Mouse (Mus musculus) neural tube, embryonic 15.5 days (tissue): ENCODE results near the gene Zfp991. TPM values are rescaled to one million over a fixed set of nuclear protein-coding genes. Genes with fewer than 3 reads are reported as not detected.
"Not testable (repeated sequence)": the region's sequence is repeated elsewhere in the genome, so short reads cannot be mapped to it uniquely, and the experiment has no call there.

Experiments
- ATAC-seq: fragments of 200-750 bp; cut with Nextera tagmentation; 2 replicates; pipeline ENCODE4 v1.8.0; 2017; ENCODE audit warnings: mild to moderate bottlenecking, moderate TSS enrichment, moderate library complexity; ENCODE audit not compliant: low FRiP score
- H3K27ac ChIP-seq: fragments of 300-500 bp; sonication (generic); replicated peaks from 2 replicates; pipeline ENCODE4 v1.5.1; 2015; ENCODE audit warnings: mild to moderate bottlenecking, inconsistent platforms
- H3K27me3 ChIP-seq: fragments of 300-500 bp; sonication (generic); replicated peaks from 2 replicates; pipeline ENCODE4 v1.6.1; 2015; ENCODE audit warnings: inconsistent platforms
- H3K36me3 ChIP-seq: fragments of 300-500 bp; sonication (generic); 2 replicates; pipeline ENCODE4 v1.6.1; 2015; ENCODE audit warnings: inconsistent platforms
- H3K4me1 ChIP-seq: fragments of 300-500 bp; sonication (generic); 2 replicates; pipeline ENCODE4 v1.6.1; 2015; ENCODE audit warnings: inconsistent platforms
- H3K4me2 ChIP-seq: fragments of 300-500 bp; sonication (generic); 2 replicates; pipeline ENCODE4 v1.6.1; 2015; ENCODE audit warnings: inconsistent platforms, mild to moderate bottlenecking, moderate library complexity
- H3K4me3 ChIP-seq: fragments of 300-500 bp; sonication (generic); replicated peaks from 2 replicates; pipeline ENCODE4 v1.5.1; 2015; ENCODE audit warnings: mild to moderate bottlenecking, inconsistent platforms
- H3K9ac ChIP-seq: fragments of 300-500 bp; sonication (generic); replicated peaks from 2 replicates; pipeline ENCODE4 v1.6.1; 2015; ENCODE audit warnings: mild to moderate bottlenecking, inconsistent platforms
- H3K9me3 ChIP-seq: fragments of 300-500 bp; sonication (generic); replicated peaks from 2 replicates; pipeline ENCODE4 v1.6.1; 2016; ENCODE audit warnings: inconsistent platforms
- WGBS: fragments of 180-500 bp; shearing (Covaris S2); methylation state at CpG from one replicate; pipeline ENCODE4 v1.1.7; 2015; ENCODE audit warnings: mixed read lengths; 5-methylcytosine and 5-hydroxymethylcytosine counted together
- polyA plus RNA-seq: library from polyadenylated mRNA; unstranded; fragments of >200 nt; fragmentation: Nextera tagmentation; extraction: Ambion mirVana; gene quantifications from 2 replicates; pipeline ENCODE4 v1.2.1, GENCODE M21; 2015

Gene Zfp991
- polyA plus RNA-seq, 1 experiment from 2014 or later: 4.4 TPM

DNA sequence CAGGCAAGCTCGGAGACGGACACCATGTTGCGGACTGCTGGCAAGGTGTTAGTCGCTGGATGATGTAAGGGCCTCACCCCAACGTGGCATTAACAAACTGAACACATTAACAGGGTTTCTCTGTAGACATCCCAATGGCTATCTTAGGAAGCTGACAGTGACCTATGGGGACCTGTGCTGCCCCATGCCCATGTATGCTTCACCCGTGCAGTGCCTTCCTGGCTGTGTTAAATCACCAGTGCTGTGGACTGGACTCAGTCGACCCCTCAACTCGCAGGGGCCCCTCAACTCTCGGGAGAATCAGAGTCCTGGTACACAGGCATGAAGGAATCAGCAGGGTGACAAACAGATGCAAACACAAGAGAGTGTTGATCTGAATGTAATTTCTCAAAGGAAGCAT is 63.3 kb downstream of the Zfp991 start:
- not testable (repeated sequence) for H3K9ac ChIP-seq, H3K4me3 ChIP-seq, H3K4me1 ChIP-seq, H3K27me3 ChIP-seq, ATAC-seq, H3K9me3 ChIP-seq, H3K27ac ChIP-seq, H3K4me2 ChIP-seq, H3K36me3 ChIP-seq
- 79% methylated on average over 6 of the region's 9 CpGs for WGBS

- not testable (repeated sequence) for H3K27me3 ChIP-seq, H3K9ac ChIP-seq, H3K27ac ChIP-seq, H3K4me2 ChIP-seq, ATAC-seq, H3K9me3 ChIP-seq, H3K4me3 ChIP-seq, H3K4me1 ChIP-seq, H3K36me3 ChIP-seq
- WGBS: 84% methylated on average over 2 of the region's 2 CpGs
These were observed 65.4 kb downstream of the Zfp991 start for GRCm38 (mm10) chr4:147197210-147197609.

- H3K27me3 ChIP-seq, H3K4me2 ChIP-seq, H3K9ac ChIP-seq, H3K4me1 ChIP-seq, H3K4me3 ChIP-seq, H3K27ac ChIP-seq, H3K36me3 ChIP-seq, H3K9me3 ChIP-seq: not testable (repeated sequence)
- WGBS: 77% methylated on average over 6 of the region's 6 CpGs
- ATAC-seq: peak; percentile 59; the same call in 1 of the 2 replicates
These were observed 67.4 kb downstream of the Zfp991 start for GRCm38 (mm10) chr4:147199055-147199750.

- 86% methylated on average over 12 of the region's 16 CpGs for WGBS
- H3K4me1 ChIP-seq, ATAC-seq, H3K9me3 ChIP-seq, H3K4me2 ChIP-seq, H3K27me3 ChIP-seq, H3K4me3 ChIP-seq, H3K36me3 ChIP-seq, H3K9ac ChIP-seq, H3K27ac ChIP-seq: not testable (repeated sequence)
These were observed 70.3 kb downstream of the Zfp991 start for GRCm38 (mm10) chr4:147201920-147202660.

- not testable (repeated sequence) for H3K9me3 ChIP-seq, H3K36me3 ChIP-seq, H3K27me3 ChIP-seq, ATAC-seq, H3K4me3 ChIP-seq, H3K9ac ChIP-seq, H3K4me2 ChIP-seq, H3K27ac ChIP-seq, H3K4me1 ChIP-seq
- 90% methylated on average over 3 of the region's 7 CpGs for WGBS
These were observed 80.5 kb downstream of the Zfp991 start for GRCm38 (mm10) chr4:147212182-147212928.

GRCm38 (mm10) chr4:147214233-147214632 is 82.4 kb downstream of the Zfp991 start:
- not testable (repeated sequence) for H3K4me1 ChIP-seq, H3K36me3 ChIP-seq, H3K27ac ChIP-seq, ATAC-seq, H3K9me3 ChIP-seq, H3K9ac ChIP-seq, H3K4me3 ChIP-seq, H3K27me3 ChIP-seq, H3K4me2 ChIP-seq
- WGBS: no CpG with 5 or more reads among the region's 1 CpGs

DNA sequence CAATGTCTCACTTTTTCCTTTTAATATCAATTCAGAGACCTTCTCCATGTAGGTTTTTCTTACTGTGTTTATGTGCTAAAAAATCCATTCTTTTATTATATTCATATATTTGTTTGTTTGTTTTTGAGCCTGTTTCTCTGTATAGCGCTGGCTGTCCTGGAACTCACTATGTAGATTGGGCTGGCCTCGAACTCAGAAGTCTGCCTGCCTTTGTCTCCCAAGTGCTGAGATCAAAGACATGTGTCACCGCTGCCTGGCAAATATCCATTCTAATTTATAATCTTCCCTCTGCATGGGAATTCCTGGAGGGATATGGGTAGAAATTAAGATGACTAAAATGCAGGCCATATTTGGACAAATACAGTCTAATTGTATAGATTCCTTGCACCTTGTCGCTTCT is 85.8 kb downstream of the Zfp991 start:
- peaks cover 12% of the 10 kb centered on the region for H3K9me3 ChIP-seq
- H3K4me3 ChIP-seq, H3K36me3 ChIP-seq, ATAC-seq, H3K4me2 ChIP-seq, H3K27me3 ChIP-seq, H3K27ac ChIP-seq, H3K4me1 ChIP-seq, H3K9ac ChIP-seq: not testable (repeated sequence)
- WGBS: 76% methylated on average over 3 of the region's 4 CpGs

GRCm38 (mm10) chr4:147219319-147220070 is 87.7 kb downstream of the Zfp991 start:
- not testable (repeated sequence) for H3K9ac ChIP-seq, H3K4me1 ChIP-seq, H3K27me3 ChIP-seq, H3K27ac ChIP-seq, ATAC-seq, H3K36me3 ChIP-seq
- WGBS: 74% methylated on average over 51 of the region's 51 CpGs
- peaks cover 16% of the 10 kb centered on the region for H3K9me3 ChIP-seq
- peak overlapping the region; percentile 44 for H3K4me2 ChIP-seq
- peak overlapping the region; percentile 38 for H3K4me3 ChIP-seq

- not testable (repeated sequence) for H3K4me2 ChIP-seq, H3K27me3 ChIP-seq, H3K4me1 ChIP-seq, H3K36me3 ChIP-seq, H3K4me3 ChIP-seq, ATAC-seq, H3K9ac ChIP-seq, H3K27ac ChIP-seq
- 86% methylated on average over 17 of the region's 20 CpGs for WGBS
- H3K9me3 ChIP-seq: peaks cover 20% of the 10 kb centered on the region
These were observed 88.4 kb downstream of the Zfp991 start for GRCm38 (mm10) chr4:147220226-147220625.

DNA sequence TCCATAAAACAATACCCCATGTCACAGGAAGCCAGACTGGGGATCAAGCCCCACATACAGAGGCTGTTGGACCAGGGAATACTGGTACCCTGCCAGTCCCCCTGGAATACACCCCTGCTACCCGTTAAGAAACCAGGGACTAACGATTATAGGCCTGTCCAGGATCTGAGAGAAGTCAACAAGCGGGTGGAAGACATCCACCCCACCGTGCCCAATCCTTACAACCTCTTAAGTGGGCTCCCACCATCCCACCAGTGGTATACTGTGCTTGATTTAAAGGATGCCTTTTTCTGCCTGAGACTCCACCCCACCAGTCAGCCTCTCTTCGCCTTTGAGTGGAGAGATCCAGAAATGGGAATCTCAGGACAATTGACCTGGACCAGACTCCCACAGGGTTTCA is 90.2 kb downstream of the Zfp991 start:
- H3K27ac ChIP-seq, H3K4me1 ChIP-seq, H3K4me2 ChIP-seq, H3K9ac ChIP-seq, H3K36me3 ChIP-seq, H3K4me3 ChIP-seq, ATAC-seq, H3K27me3 ChIP-seq: not testable (repeated sequence)
- H3K9me3 ChIP-seq: peaks cover 28% of the 10 kb centered on the region
- WGBS: 86% methylated on average over 5 of the region's 5 CpGs

DNA sequence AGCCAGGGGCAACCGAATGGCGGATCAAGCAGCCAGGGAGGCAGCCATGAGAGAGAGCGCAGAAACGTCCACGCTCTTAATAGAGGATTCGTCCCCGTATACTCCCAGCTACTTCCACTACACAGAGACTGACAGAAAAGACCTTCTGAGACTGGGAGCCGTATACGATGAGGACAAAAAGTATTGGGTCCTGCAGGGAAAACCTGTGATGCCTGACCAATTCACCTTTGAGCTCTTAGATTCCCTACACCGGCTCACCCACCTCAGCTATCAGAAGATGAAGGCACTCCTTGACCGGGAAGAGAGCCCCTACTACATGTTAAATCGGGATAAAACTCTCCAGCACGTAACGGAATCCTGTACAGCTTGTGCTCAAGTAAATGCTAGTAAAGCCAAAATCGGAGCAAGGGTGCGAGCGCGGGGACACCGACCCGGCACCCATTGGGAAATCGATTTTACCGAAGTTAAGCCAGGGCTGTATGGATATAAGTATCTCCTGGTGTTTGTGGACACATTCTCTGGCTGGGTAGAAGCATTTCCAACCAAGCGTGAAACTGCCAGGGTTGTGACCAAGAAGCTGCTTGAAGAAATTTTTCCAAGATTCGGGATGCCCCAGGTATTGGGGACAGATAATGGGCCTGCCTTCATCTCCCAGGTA is 92.1 kb downstream of the Zfp991 start:
- H3K4me2 ChIP-seq, ATAC-seq, H3K4me3 ChIP-seq, H3K27me3 ChIP-seq, H3K27ac ChIP-seq, H3K9ac ChIP-seq, H3K36me3 ChIP-seq, H3K4me1 ChIP-seq: not testable (repeated sequence)
- 96% methylated on average over 23 of the region's 24 CpGs for WGBS
- peaks cover 28% of the 10 kb centered on the region for H3K9me3 ChIP-seq
